Mouse (Mus musculus): ENCODE data around the gene Ms4a18. TPM values are rescaled to one million over a fixed set of nuclear protein-coding genes. Genes with fewer than 3 reads are reported as not detected.

Ms4a18 gene
- polyA plus RNA-seq, 1 experiment from 2014 or later = not detected

GRCm38 (mm10) chr19:10979184-10980168, 38.4 kb downstream of the Ms4a18 start:
- peak; percentile 48; the same call in 1 of the 2 replicates for ATAC-seq (ENCODE audit: low FRiP score)
- no peak overlapping the region for H3K27ac ChIP-seq
- H3K9ac ChIP-seq = no peak overlapping the region
- H3K27me3 ChIP-seq = 0 out of 2 replicates have a peak, but pooled peaks cover 3% of the 10 kb centered on the region
- H3K4me2 ChIP-seq (replicated peaks) = peak overlapping the region; percentile 26
- H3K4me3 ChIP-seq = no peak overlapping the region
- no peaks in the 10 kb centered on the region for H3K36me3 ChIP-seq
- WGBS = 14% methylated on average over 18 of the region's 18 CpGs
- peaks cover 4% of the 10 kb centered on the region for H3K4me1 ChIP-seq
- H3K9me3 ChIP-seq (replicated peaks) = no peaks in the 10 kb centered on the region

GRCm38 (mm10) chr19:10976318-10976717, 41.5 kb downstream of the Ms4a18 start:
- Histone ChIP-seq H3K9me3 (replicated peaks) (no peaks in the 10 kb centered on the region), H3K4me3 (no peak overlapping the region), H3K9ac (no peak overlapping the region), H3K36me3 (no peaks in the 10 kb centered on the region), H3K4me2 (replicated peaks) (no peak overlapping the region), H3K4me1 (peaks cover 4% of the 10 kb centered on the region), H3K27me3 (no peaks in the 10 kb centered on the region), H3K27ac (no peak overlapping the region)
- no peak for ATAC-seq (ENCODE audit: low FRiP score)
- 57% methylated on average over 4 of the region's 4 CpGs for WGBS

GRCm38 (mm10) chr19:10975187-10975586, 42.6 kb downstream of the Ms4a18 start:
- H3K4me3 ChIP-seq = no peak overlapping the region
- H3K27ac ChIP-seq = no peak overlapping the region
- no peak overlapping the region for H3K4me2 ChIP-seq (replicated peaks)
- no peaks in the 10 kb centered on the region for H3K36me3 ChIP-seq
- H3K9me3 ChIP-seq (replicated peaks) = 0 out of 2 replicates have a peak, but pooled peaks cover 4% of the 10 kb centered on the region
- WGBS = 82% methylated on average over 2 of the region's 2 CpGs
- H3K27me3 ChIP-seq = no peaks in the 10 kb centered on the region
- H3K4me1 ChIP-seq = peaks cover 4% of the 10 kb centered on the region
- no peak overlapping the region for H3K9ac ChIP-seq
- ATAC-seq (ENCODE audit: low FRiP score) = no peak

- no peak for ATAC-seq (ENCODE audit: low FRiP score)
- WGBS = 60% methylated on average over 4 of the region's 4 CpGs
- H3K4me1 ChIP-seq = no peaks in the 10 kb centered on the region; the same call in 1 of the 2 replicates
- H3K9me3 ChIP-seq (replicated peaks) = 0 out of 2 replicates have a peak, but pooled peaks cover 4% of the 10 kb centered on the region
- H3K4me3 ChIP-seq = no peak within 1 kb of the TSS
- H3K36me3 ChIP-seq = no peaks in the 10 kb centered on the region
- no peak within 1 kb of the TSS for H3K9ac ChIP-seq
- H3K27me3 ChIP-seq = no peaks in the 10 kb centered on the region
- H3K4me2 ChIP-seq (replicated peaks) = no peak within 1 kb of the TSS
- H3K27ac ChIP-seq = no peak within 1 kb of the TSS
These were observed 43.5 kb downstream of the Ms4a18 start, which contains the start of gene Ms4a10 for GRCm38 (mm10) chr19:10974238-10974865. TSS of gene Ms4a10 (minus strand) at chr19:10974670.

GRCm38 (mm10) chr19:10973187-10973586, 44.6 kb downstream of the Ms4a18 start:
- H3K4me3 ChIP-seq = no peak overlapping the region
- H3K27me3 ChIP-seq = no peaks in the 10 kb centered on the region
- H3K27ac ChIP-seq = no peak overlapping the region
- no peak overlapping the region for H3K4me2 ChIP-seq (replicated peaks)
- ATAC-seq (ENCODE audit: low FRiP score) = no peak
- H3K36me3 ChIP-seq = no peaks in the 10 kb centered on the region
- 0 out of 2 replicates have a peak, but pooled peaks cover 4% of the 10 kb centered on the region for H3K9me3 ChIP-seq (replicated peaks)
- H3K9ac ChIP-seq = no peak overlapping the region
- no peaks in the 10 kb centered on the region for H3K4me1 ChIP-seq
- 73% methylated on average over 2 of the region's 2 CpGs for whole genome bisulfite sequencing

- no peaks in the 10 kb centered on the region for H3K36me3 ChIP-seq
- no peaks in the 10 kb centered on the region for H3K4me1 ChIP-seq
- 0 out of 2 replicates have a peak, but pooled peaks cover 4% of the 10 kb centered on the region for H3K9me3 ChIP-seq (replicated peaks)
- no peak overlapping the region for H3K4me3 ChIP-seq
- ATAC-seq (ENCODE audit: low FRiP score) = no peak
- no peak overlapping the region for H3K27ac ChIP-seq
- no peaks in the 10 kb centered on the region for H3K27me3 ChIP-seq
- no peak overlapping the region for H3K9ac ChIP-seq
- WGBS = 52% methylated on average over 3 of the region's 3 CpGs
- no peak overlapping the region for H3K4me2 ChIP-seq (replicated peaks)
These were observed 45.2 kb downstream of the Ms4a18 start for GRCm38 (mm10) chr19:10972660-10973059.

GRCm38 (mm10) chr19:10970457-10970856, 47.4 kb downstream of the Ms4a18 start:
- no peaks in the 10 kb centered on the region for H3K27me3 ChIP-seq
- H3K9ac ChIP-seq = no peak overlapping the region
- no peak overlapping the region for H3K4me2 ChIP-seq (replicated peaks)
- no peak for ATAC-seq (ENCODE audit: low FRiP score)
- H3K9me3 ChIP-seq (replicated peaks) = 0 out of 2 replicates have a peak, but pooled peaks cover 4% of the 10 kb centered on the region
- H3K36me3 ChIP-seq = no peaks in the 10 kb centered on the region
- no peak overlapping the region for H3K4me3 ChIP-seq
- 88% methylated on average over 3 of the region's 3 CpGs for WGBS
- no peaks in the 10 kb centered on the region for H3K4me1 ChIP-seq
- H3K27ac ChIP-seq = no peak overlapping the region

GRCm38 (mm10) chr19:10968578-10968977, 49.3 kb downstream of the Ms4a18 start:
- Histone ChIP-seq H3K4me1 (no peaks in the 10 kb centered on the region), H3K9ac (no peak overlapping the region), H3K27ac (no peak overlapping the region), H3K27me3 (no peaks in the 10 kb centered on the region), H3K9me3 (replicated peaks) (0 out of 2 replicates have a peak, but pooled peaks cover 4% of the 10 kb centered on the region), H3K36me3 (no peaks in the 10 kb centered on the region), H3K4me3 (no peak overlapping the region), H3K4me2 (replicated peaks) (no peak overlapping the region)
- ATAC-seq (ENCODE audit: low FRiP score) = no peak
- WGBS = 96% methylated on average over 7 of the region's 7 CpGs

- Histone ChIP-seq H3K36me3 (no peaks in the 10 kb centered on the region), H3K27me3 (peaks cover 4% of the 10 kb centered on the region; the same call in 1 of the 2 replicates), H3K9ac (no peak overlapping the region), H3K4me1 (no peaks in the 10 kb centered on the region), H3K27ac (no peak overlapping the region), H3K4me3 (no peak overlapping the region), H3K9me3 (replicated peaks) (0 out of 2 replicates have a peak, but pooled peaks cover under 1% of the 10 kb centered on the region), H3K4me2 (replicated peaks) (no peak overlapping the region)
- WGBS = 88% methylated on average over 7 of the region's 7 CpGs
- ATAC-seq (ENCODE audit: low FRiP score) = no peak
These were observed 52.1 kb downstream of the Ms4a18 start for GRCm38 (mm10) chr19:10965721-10966120.

- H3K4me1 ChIP-seq = peaks cover 5% of the 10 kb centered on the region
- no peaks in the 10 kb centered on the region for H3K36me3 ChIP-seq
- H3K4me3 ChIP-seq = no peak overlapping the region
- peak; percentile 42; the same call in 1 of the 2 replicates for ATAC-seq (ENCODE audit: low FRiP score)
- no peaks in the 10 kb centered on the region for H3K9me3 ChIP-seq (replicated peaks)
- no peak overlapping the region for H3K9ac ChIP-seq
- whole genome bisulfite sequencing = 41% methylated on average over 12 of the region's 12 CpGs
- peaks cover 4% of the 10 kb centered on the region; the same call in 1 of the 2 replicates for H3K27me3 ChIP-seq
- 0 out of 2 replicates have a peak overlapping the region, but pooled peaks have one; percentile 25 for H3K4me2 ChIP-seq (replicated peaks)
- no peak overlapping the region for H3K27ac ChIP-seq
These were observed 57.9 kb downstream of the Ms4a18 start for GRCm38 (mm10) chr19:10959978-10960346.

- Histone ChIP-seq H3K4me1 (peaks cover 5% of the 10 kb centered on the region), H3K27ac (no peak overlapping the region), H3K36me3 (no peaks in the 10 kb centered on the region), H3K9ac (no peak overlapping the region), H3K27me3 (peaks cover 4% of the 10 kb centered on the region; the same call in 1 of the 2 replicates), H3K9me3 (replicated peaks) (no peaks in the 10 kb centered on the region), H3K4me3 (no peak overlapping the region), H3K4me2 (replicated peaks) (0 out of 2 replicates have a peak overlapping the region, but pooled peaks have one; percentile 25)
- 38% methylated on average over 11 of the region's 11 CpGs for WGBS
- ATAC-seq (ENCODE audit: low FRiP score) = peak; percentile 76
These were observed 58.5 kb downstream of the Ms4a18 start for GRCm38 (mm10) chr19:10959085-10959977.

All from hindbrain, embryonic 12.5 days (tissue).